Mouse (Mus musculus): ENCODE measurements around the gene Hand2. TPM values are rescaled to one million over a fixed set of nuclear protein-coding genes. Genes with fewer than 3 reads are reported as not detected.

Gene Hand2
- total and polyA plus RNA-seq, 3 experiments, result not detected

- no peaks in the 10 kb centered on the region for H3K27me3 ChIP-seq (ENCODE audit: control insufficient read depth in 1 of 2, insufficient read depth in 2 of 2, low read length in 2 of 2)
- no peaks in the 10 kb centered on the region for H3K9me3 ChIP-seq (replicated peaks; ENCODE audit: insufficient read depth, low read length)
- H3K36me3 ChIP-seq (ENCODE audit: control insufficient read depth in 1 of 2, insufficient read depth in 2 of 2, low read length in 2 of 2), result no peaks in the 10 kb centered on the region
- no peak for TF ChIP-seq GABPA (IDR thresholded peaks at IDR 0.05; ENCODE audit: low read depth, low read length)
- no peak for TF ChIP-seq MAX (IDR thresholded peaks at IDR 0.05; ENCODE audit: low read length)
- TF ChIP-seq USF2 (IDR thresholded peaks at IDR 0.05; ENCODE audit: borderline replicate concordance in 1 of 2, insufficient read depth in 1 of 2, low read depth in 1 of 2, low read length in 2 of 2), result no peak
- no peak for TF ChIP-seq CHD1 (IDR thresholded peaks at IDR 0.05; ENCODE audit: low read depth, low read length)
- TF ChIP-seq ETS1 (IDR thresholded peaks at IDR 0.05; ENCODE audit: low read depth, low read length), result no peak
- TF ChIP-seq ZMIZ1 (IDR thresholded peaks at IDR 0.05; ENCODE audit: low read depth, low read length), result no peak
- no peak overlapping the region for H3K9ac ChIP-seq (ENCODE audit: control insufficient read depth, low read depth, low read length, poor library complexity, severe bottlenecking)
- no peaks in the 10 kb centered on the region for H3K79me2 ChIP-seq (ENCODE audit: control insufficient read depth, insufficient read depth, low read length, poor library complexity)
- no peak overlapping the region for H3K4me3 ChIP-seq (ENCODE audit: control insufficient read depth in 1 of 2, insufficient read depth in 1 of 2, low read depth in 2 of 2, low read length in 2 of 2)
- no peak overlapping the region for H3K27ac ChIP-seq (ENCODE audit: control insufficient read depth, low read depth, low read length)
- no peak for DNase-seq (ENCODE audit: low read depth, low spot score)
- H3K4me1 ChIP-seq (ENCODE audit: control insufficient read depth in 1 of 2, insufficient read depth in 2 of 2, low read length in 2 of 2), result no peaks in the 10 kb centered on the region
These were observed 12.1 kb downstream of the Hand2 start for GRCm38 (mm10) chr8:57332676-57333482.

GRCm38 (mm10) chr8:57333483-57333770, 12.6 kb downstream of the Hand2 start:
- TF ChIP-seq TBP (IDR thresholded peaks at IDR 0.05; ENCODE audit: low read depth, low read length) (no peak), NELFE (IDR thresholded peaks at IDR 0.05; ENCODE audit: low read depth, low read length) (no peak), CTCF (IDR thresholded peaks at IDR 0.05 in 2 of 3, conservative IDR thresholded peaks at IDR 0.05 in 1 of 3; ENCODE audit: control insufficient read depth in 1 of 3, insufficient read depth in 1 of 3, low read depth in 2 of 3, low read length in 3 of 3, poor library complexity in 1 of 3, severe bottlenecking in 1 of 3) (no peak), ELF1 (IDR thresholded peaks at IDR 0.05; ENCODE audit: low read depth, low read length) (no peak), EP300 (IDR thresholded peaks at IDR 0.05; ENCODE audit: low read depth in 1 of 2, low read length in 2 of 2) (no peak), ZNF384 (IDR thresholded peaks at IDR 0.05; ENCODE audit: low read depth, low read length) (no peak), UBTF (IDR thresholded peaks at IDR 0.05; ENCODE audit: borderline replicate concordance, insufficient read depth, low read depth, low read length) (no peak), TCF12 (IDR thresholded peaks at IDR 0.05; ENCODE audit: low read depth, low read length) (no peak), ZKSCAN1 (IDR thresholded peaks at IDR 0.05; ENCODE audit: low read depth, low read length) (no peak), USF2 (IDR thresholded peaks at IDR 0.05; ENCODE audit: borderline replicate concordance in 1 of 2, insufficient read depth in 1 of 2, low read depth in 1 of 2, low read length in 2 of 2) (no peak), MYB (IDR thresholded peaks at IDR 0.05; ENCODE audit: low read depth, low read length) (no peak), KAT2A (conservative IDR thresholded peaks at IDR 0.05; ENCODE audit: low read depth, low read length) (no peak), MAFK (IDR thresholded peaks at IDR 0.05; ENCODE audit: borderline replicate concordance, low read depth, low read length) (no peak), GATA1 (IDR thresholded peaks at IDR 0.05; ENCODE audit: low read depth, low read length) (no peak), RAD21 (IDR thresholded peaks at IDR 0.05; ENCODE audit: low read depth, low read length) (no peak), GABPA (IDR thresholded peaks at IDR 0.05; ENCODE audit: low read depth, low read length) (no peak), MAZ (IDR thresholded peaks at IDR 0.05; ENCODE audit: low read depth, low read length) (no peak)
- H3K27me3 ChIP-seq (ENCODE audit: control insufficient read depth in 1 of 2, insufficient read depth in 2 of 2, low read length in 2 of 2), result no peaks in the 10 kb centered on the region
- no peak overlapping the region for H3K4me3 ChIP-seq (ENCODE audit: control insufficient read depth in 1 of 2, insufficient read depth in 1 of 2, low read depth in 2 of 2, low read length in 2 of 2)
- no peak overlapping the region for H3K27ac ChIP-seq (ENCODE audit: control insufficient read depth, low read depth, low read length)
- no peak for DNase-seq (ENCODE audit: low read depth, low spot score)
- H3K79me2 ChIP-seq (ENCODE audit: control insufficient read depth, insufficient read depth, low read length, poor library complexity), result no peaks in the 10 kb centered on the region
- no peaks in the 10 kb centered on the region for H3K4me1 ChIP-seq (ENCODE audit: control insufficient read depth in 1 of 2, insufficient read depth in 2 of 2, low read length in 2 of 2)
- no peaks in the 10 kb centered on the region for H3K36me3 ChIP-seq (ENCODE audit: control insufficient read depth in 1 of 2, insufficient read depth in 2 of 2, low read length in 2 of 2)
- no peaks in the 10 kb centered on the region for H3K9me3 ChIP-seq (replicated peaks; ENCODE audit: insufficient read depth, low read length)
- H3K9ac ChIP-seq (ENCODE audit: control insufficient read depth, low read depth, low read length, poor library complexity, severe bottlenecking), result no peak overlapping the region
